Mouse (Mus musculus): ENCODE data around the gene Grin2a. TPM values are rescaled to one million over a fixed set of nuclear protein-coding genes. Genes with fewer than 3 reads are reported as not detected.

The Grin2a gene
- polyA plus RNA-seq, 1 experiment, result 0.01 TPM

DNA sequence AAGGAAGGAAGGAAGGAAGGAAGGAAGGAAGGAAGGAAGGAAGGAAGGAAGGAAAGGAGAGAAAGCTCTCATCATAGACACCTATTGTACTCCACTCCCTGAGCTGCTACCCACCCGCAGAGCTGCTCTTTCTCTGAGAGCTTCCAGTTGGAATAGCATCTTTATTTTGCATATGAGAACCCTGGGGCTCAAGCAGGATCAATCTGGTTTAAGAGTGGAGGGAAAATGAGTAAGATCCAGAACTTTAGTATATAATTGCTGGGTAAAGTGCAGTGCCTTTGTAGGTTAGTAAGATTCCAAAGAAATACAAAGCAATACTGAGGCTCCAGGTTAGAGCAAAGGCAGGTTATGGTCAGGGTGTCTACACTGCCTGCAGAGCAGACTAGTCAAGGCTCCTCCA, 6.2 kb upstream of the Grin2a start:
- H3K4me1 ChIP-seq (ENCODE audit: control insufficient read depth), result no peaks in the 10 kb centered on the region
- no peak for TF ChIP-seq TAL1 (IDR thresholded peaks at IDR 0.05; ENCODE audit: low read length)
- TF ChIP-seq GATA1 (IDR thresholded peaks at IDR 0.05; ENCODE audit: low read length), result no peak
- H3K4me3 ChIP-seq (replicated peaks), result no peak overlapping the region
- peaks cover 2% of the 10 kb centered on the region; the same call in 1 of the 2 replicates for H3K27me3 ChIP-seq (ENCODE audit: control insufficient read depth)
- peaks cover 7% of the 10 kb centered on the region for H3K9me3 ChIP-seq (ENCODE audit: control insufficient read depth, low read length)
- H3K36me3 ChIP-seq (ENCODE audit: control insufficient read depth), result no peaks in the 10 kb centered on the region

DNA sequence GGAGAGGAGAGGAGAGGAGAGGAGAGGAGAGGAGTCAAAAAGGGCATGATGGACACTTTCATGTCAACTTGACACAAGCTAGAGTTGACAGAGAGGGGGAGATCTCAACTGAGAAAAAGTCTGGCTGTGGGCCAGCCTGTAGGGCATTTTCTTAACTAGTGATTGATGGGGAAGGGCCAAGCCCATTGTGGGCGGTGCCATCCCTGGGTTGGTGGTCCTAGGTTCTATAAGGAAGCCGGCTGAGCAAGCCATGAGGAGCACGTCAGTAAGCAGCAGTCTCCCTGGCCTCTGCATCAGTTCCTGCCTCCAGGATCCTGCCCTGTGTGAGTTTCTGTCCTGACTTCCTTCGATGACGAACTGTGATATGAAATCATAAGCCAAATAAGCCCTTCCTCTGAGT, 4.6 kb upstream of the Grin2a start:
- Histone ChIP-seq H3K9me3 (ENCODE audit: control insufficient read depth, low read length) (no peaks in the 10 kb centered on the region; the same call in 1 of the 2 replicates), H3K27me3 (ENCODE audit: control insufficient read depth) (peaks cover 13% of the 10 kb centered on the region), H3K36me3 (ENCODE audit: control insufficient read depth) (no peaks in the 10 kb centered on the region), H3K4me3 (replicated peaks) (no peak overlapping the region), H3K4me1 (ENCODE audit: control insufficient read depth) (no peaks in the 10 kb centered on the region)
- no peak for TF ChIP-seq TAL1 (IDR thresholded peaks at IDR 0.05; ENCODE audit: low read length)
- no peak for TF ChIP-seq GATA1 (IDR thresholded peaks at IDR 0.05; ENCODE audit: low read length)

DNA sequence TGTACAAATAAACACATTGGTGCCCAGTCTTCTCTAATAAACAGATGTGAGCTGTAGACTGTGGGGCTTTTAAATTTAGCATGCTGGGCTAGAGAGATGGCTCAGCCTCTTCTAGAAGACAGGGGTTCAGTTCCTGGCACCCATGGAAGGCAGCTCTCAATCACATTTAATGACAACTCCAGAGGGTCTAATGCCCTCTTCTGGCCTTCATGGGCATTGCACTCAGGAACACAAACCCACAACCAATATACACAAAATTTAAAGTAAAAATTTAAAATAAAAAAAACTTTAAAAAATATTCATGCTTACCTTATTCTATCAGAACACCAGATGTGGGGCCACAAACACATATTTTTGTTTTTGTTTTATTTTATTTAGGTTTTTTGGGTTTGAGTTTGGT, 2.6 kb upstream of the Grin2a start:
- TF ChIP-seq GATA1 (IDR thresholded peaks at IDR 0.05; ENCODE audit: low read length) (no peak), TAL1 (IDR thresholded peaks at IDR 0.05; ENCODE audit: low read length) (no peak)
- Histone ChIP-seq H3K4me1 (ENCODE audit: control insufficient read depth) (no peaks in the 10 kb centered on the region), H3K27me3 (ENCODE audit: control insufficient read depth) (peaks cover 33% of the 10 kb centered on the region), H3K4me3 (replicated peaks) (no peak overlapping the region), H3K9me3 (ENCODE audit: control insufficient read depth, low read length) (no peaks in the 10 kb centered on the region; the same call in 1 of the 2 replicates), H3K36me3 (ENCODE audit: control insufficient read depth) (no peaks in the 10 kb centered on the region)

DNA sequence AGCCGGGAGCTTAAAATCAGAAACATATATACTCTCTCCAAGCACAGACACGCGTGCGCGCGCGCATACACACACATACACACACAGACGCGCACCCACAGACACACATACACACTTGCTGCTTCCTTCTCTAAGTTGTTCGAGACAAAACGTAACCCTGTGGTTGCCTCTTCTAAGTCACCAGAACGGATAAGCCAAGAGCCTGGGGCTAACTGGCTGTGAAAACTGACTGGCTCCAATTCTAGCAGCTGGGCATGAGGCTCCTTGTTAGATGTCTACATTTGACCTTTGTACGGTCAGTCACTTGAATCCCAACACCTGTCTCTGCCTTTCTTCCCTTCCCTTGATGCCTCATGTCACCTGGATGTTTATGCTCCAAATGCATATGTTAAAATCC, 452 bp upstream of the Grin2a start:
- H3K36me3 ChIP-seq (ENCODE audit: control insufficient read depth), result no peaks in the 10 kb centered on the region
- peaks cover 46% of the 10 kb centered on the region for H3K27me3 ChIP-seq (ENCODE audit: control insufficient read depth)
- TF ChIP-seq TAL1 (IDR thresholded peaks at IDR 0.05; ENCODE audit: low read length) (no peak), GATA1 (IDR thresholded peaks at IDR 0.05; ENCODE audit: low read length) (no peak)
- H3K9me3 ChIP-seq (ENCODE audit: control insufficient read depth, low read length), result no peaks in the 10 kb centered on the region
- H3K4me1 ChIP-seq (ENCODE audit: control insufficient read depth), result no peaks in the 10 kb centered on the region
- no peak overlapping the region for H3K4me3 ChIP-seq (replicated peaks)

DNA sequence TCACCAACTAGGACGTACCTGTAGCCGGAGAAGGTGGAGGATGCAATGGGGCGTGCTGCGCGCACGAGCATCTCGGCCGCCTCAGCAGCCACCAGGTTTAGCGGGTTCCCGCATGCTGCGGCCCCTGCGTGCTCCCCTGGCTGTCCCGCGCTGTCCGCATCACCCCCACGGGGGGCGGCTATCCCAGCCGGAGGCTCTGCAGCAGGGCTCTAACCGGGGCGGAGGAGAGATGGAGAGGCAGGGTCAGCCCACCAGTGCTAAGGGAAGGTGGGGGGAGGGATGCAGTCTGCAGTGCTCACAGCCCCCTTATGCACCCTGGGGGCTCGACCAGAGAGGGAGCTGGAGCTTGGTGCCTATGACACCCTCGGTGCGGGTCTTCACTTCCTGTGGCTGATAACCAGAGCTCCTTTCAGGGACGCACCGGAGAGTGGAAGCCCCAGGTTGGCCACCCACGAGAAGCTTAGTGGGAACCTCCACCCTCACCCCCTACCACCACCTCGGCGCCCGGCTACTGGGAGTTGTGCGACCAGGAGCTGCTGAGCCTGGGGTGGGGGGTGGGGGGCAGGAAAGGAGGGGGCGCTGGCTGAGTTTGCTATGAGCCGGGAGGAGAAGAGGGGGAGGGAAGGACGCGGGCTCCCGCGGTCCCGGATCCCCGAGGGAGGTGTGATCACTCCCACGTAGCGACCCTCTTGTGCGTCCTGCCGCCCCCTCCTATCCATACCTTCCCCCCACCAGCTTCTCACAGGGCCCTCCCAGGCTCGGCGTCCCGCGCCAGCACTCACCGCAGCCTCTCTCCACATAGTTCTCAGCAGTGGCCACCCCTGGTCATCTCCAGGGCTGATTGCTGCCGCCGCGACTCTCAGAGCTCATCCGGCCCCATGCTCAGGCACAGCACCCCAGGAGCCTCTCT, 1.1 kb downstream of the Grin2a start:
- TF ChIP-seq TAL1 (IDR thresholded peaks at IDR 0.05; ENCODE audit: low read length) (no peak), GATA1 (IDR thresholded peaks at IDR 0.05; ENCODE audit: low read length) (no peak)
- no peak overlapping the region for H3K4me3 ChIP-seq (replicated peaks)

DNA sequence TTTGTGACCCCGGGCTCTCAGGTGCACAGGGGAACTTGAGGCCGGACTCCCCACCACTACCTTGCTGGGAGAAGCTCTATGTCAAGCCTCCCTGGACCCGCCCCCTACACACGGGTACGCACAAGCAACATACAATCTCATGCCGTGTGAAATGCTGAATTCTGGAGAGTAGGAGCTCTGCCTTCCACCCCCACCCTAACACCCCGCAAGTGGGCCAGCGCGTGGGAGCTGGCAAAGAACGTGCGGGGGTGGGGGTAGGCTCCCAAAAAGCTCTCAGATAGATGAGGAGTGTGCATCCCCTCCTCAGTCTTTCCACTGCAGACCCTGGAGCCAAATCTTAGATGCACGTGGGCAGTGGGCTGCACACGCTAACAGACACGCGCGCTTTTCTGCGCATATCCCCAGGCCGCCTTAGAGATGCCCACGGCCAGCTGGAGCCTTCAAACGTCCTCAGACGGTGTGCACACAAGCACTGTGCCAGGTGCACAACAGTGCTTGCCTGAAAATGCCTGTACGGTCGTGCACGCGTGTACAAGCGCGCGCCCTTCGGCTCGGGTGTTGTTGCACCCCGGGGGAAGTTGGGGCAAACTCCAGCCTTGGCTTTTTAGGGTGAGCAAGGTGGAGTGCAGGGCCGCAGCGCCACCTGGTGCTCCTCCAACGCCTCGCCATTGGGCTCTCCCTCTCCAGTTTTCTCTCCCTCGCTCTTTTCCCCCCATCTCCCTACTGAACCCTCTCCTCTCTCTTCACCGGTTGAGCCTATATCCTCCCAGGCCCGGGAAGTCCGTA, 1.9 kb downstream of the Grin2a start:
- Histone ChIP-seq H3K4me3 (replicated peaks) (no peak overlapping the region), H3K27me3 (ENCODE audit: control insufficient read depth) (peaks cover 46% of the 10 kb centered on the region), H3K4me1 (ENCODE audit: control insufficient read depth) (no peaks in the 10 kb centered on the region), H3K36me3 (ENCODE audit: control insufficient read depth) (no peaks in the 10 kb centered on the region), H3K9me3 (ENCODE audit: control insufficient read depth, low read length) (no peaks in the 10 kb centered on the region)
- TF ChIP-seq TAL1 (IDR thresholded peaks at IDR 0.05; ENCODE audit: low read length) (no peak), GATA1 (IDR thresholded peaks at IDR 0.05; ENCODE audit: low read length) (no peak)

More for the DNA sequence above, 1.1 kb downstream of the Grin2a start:
- Histone ChIP-seq H3K9me3 (ENCODE audit: control insufficient read depth, low read length) (no peaks in the 10 kb centered on the region), H3K27me3 (ENCODE audit: control insufficient read depth) (peaks cover 46% of the 10 kb centered on the region), H3K36me3 (ENCODE audit: control insufficient read depth) (no peaks in the 10 kb centered on the region), H3K4me1 (ENCODE audit: control insufficient read depth) (no peaks in the 10 kb centered on the region)

DNA sequence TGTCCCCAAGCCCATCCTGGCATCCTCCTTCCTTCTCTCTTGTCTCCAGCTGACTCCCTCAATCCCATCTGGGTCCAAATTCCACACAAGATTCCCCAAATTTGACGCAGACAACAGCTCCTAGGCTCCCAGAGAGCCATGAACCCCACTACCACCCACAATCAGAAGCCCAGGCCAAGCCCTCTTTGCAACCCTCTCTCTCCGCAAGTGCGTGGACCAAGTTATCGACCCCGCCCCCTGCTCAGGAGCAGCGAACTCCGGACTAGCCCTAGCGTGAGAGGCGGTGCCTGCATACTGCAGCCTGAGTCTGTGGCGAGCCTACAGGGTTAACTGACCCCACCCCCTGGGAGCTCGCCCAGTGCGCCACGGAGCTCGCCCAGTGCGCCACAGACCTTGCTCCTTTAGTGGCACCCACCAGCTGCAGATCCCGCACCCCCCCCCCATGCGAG, 2.6 kb downstream of the Grin2a start:
- no peak for TF ChIP-seq GATA1 (IDR thresholded peaks at IDR 0.05; ENCODE audit: low read length)
- TF ChIP-seq TAL1 (IDR thresholded peaks at IDR 0.05; ENCODE audit: low read length), result no peak
- Histone ChIP-seq H3K27me3 (ENCODE audit: control insufficient read depth) (peaks cover 46% of the 10 kb centered on the region), H3K36me3 (ENCODE audit: control insufficient read depth) (no peaks in the 10 kb centered on the region), H3K4me3 (replicated peaks) (no peak overlapping the region), H3K9me3 (ENCODE audit: control insufficient read depth, low read length) (no peaks in the 10 kb centered on the region), H3K4me1 (ENCODE audit: control insufficient read depth) (no peaks in the 10 kb centered on the region)

DNA sequence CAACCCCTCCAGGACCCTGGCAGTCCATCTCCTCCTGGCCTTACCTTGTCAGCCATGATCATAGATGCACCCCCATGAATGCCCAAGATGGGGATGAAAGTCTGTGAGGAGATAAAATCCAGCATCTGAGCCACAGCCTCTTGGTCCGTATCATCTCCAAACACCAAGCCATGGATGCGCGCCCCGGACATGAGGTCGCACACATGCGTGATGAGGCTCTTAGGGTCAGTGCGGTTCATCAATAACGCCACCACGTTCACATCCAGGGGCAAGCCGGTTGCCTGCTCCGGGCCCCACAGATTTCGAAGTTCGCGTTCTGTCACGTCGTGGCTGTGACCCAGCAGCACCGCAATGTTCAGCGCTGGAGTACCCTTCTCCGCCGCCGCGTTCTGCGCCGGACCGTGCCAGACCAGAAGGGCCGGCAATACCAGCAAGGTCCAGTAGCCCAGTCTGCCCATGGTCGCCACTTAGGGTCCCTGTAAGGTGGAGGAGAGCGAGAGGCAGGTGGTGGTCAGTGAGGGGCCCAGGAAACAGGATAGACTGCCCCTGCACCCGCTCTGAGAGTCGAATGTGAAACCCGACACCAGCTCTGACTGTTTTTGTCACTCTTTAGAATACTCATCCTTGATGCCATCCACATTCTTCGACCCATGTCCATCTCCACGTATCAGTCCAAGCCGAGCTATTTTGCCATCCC, 3.1 kb downstream of the Grin2a start:
- no peak overlapping the region for H3K4me3 ChIP-seq (replicated peaks)
- TF ChIP-seq TAL1 (IDR thresholded peaks at IDR 0.05; ENCODE audit: low read length) (no peak), GATA1 (IDR thresholded peaks at IDR 0.05; ENCODE audit: low read length) (no peak)
- no peaks in the 10 kb centered on the region for H3K9me3 ChIP-seq (ENCODE audit: control insufficient read depth, low read length)
- no peaks in the 10 kb centered on the region for H3K4me1 ChIP-seq (ENCODE audit: control insufficient read depth)
- no peaks in the 10 kb centered on the region for H3K36me3 ChIP-seq (ENCODE audit: control insufficient read depth)
- H3K27me3 ChIP-seq (ENCODE audit: control insufficient read depth), result peaks cover 46% of the 10 kb centered on the region
